Mouse (Mus musculus): ENCODE measurements around the gene Klk12. TPM values are rescaled to one million over a fixed set of nuclear protein-coding genes. Genes with fewer than 3 reads are reported as not detected.

Gene Klk12
- polyA plus RNA-seq (2015; fragmentation: Nextera tagmentation; extraction: Ambion mirVana), result 0.22 and 0.32 TPM in 2 replicates

DNA sequence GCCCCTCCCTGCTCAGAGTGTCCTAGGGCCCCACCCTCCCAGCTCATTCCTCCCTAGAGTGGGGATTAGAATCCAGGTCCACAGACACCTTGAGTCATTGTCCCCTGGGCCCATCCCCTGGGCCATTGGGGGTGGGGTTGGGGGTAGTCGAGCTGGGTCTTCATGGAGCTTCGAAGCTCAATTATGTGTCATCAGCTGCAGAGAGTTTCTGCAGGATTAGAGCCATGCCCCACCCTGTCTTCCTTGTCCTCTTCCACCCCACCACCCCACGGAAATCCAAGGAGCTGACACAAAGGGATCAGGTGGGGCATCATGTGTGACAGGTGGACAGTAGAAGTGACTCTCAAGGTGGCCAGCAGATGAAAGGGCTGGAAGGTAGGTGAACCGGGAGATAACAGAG is at the start of gene Klk12:
Klk12 (plus strand) TSS at position 301 of the 400 bp plus-strand sequence.
- no peak within 1 kb of the TSS for H3K27ac ChIP-seq
- no peaks in the 10 kb centered on the region for H3K27me3 ChIP-seq
- H3K4me3 ChIP-seq, result no peak within 1 kb of the TSS
- H3K9me3 ChIP-seq, result no peaks in the 10 kb centered on the region
- H3K9ac ChIP-seq, result no peak within 1 kb of the TSS
- no peaks in the 10 kb centered on the region for H3K36me3 ChIP-seq
- 80% methylated on average over 4 of the region's 4 CpGs for WGBS
- H3K4me1 ChIP-seq, result no peaks in the 10 kb centered on the region
- no peak for ATAC-seq (ENCODE audit: insufficient number of reproducible peaks, low FRiP score, low TSS enrichment, low read depth)
- no peak within 1 kb of the TSS for H3K4me2 ChIP-seq

DNA sequence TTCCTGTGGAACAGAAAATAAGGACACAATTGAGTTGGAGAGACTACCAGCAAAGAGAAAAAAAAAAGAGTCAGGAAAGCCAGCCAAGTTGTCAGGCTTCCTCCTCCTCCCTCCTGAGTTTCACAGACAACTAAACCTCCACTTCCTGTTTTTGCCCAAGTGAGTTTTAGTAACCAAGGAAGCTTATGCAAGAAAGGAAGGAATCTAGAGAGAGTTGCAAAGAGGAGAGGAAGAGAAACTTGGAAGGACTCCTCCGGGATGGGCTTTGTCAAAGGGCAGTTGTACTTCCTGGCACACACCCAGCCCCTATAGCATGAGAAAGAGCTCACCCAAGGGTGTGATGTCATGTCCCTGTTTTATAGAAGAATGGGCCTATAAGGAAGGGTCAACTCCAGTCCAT is 20.9 kb upstream of the Klk12 start:
- no peaks in the 10 kb centered on the region for H3K36me3 ChIP-seq
- H3K9me3 ChIP-seq, result no peaks in the 10 kb centered on the region
- no peaks in the 10 kb centered on the region for H3K4me1 ChIP-seq
- H3K27ac ChIP-seq, result no peak overlapping the region
- H3K27me3 ChIP-seq, result no peaks in the 10 kb centered on the region
- H3K4me2 ChIP-seq, result no peak overlapping the region
- H3K9ac ChIP-seq, result no peak overlapping the region
- no peak for ATAC-seq (ENCODE audit: insufficient number of reproducible peaks, low FRiP score, low TSS enrichment, low read depth)
- 74% methylated on average over 1 of the region's 1 CpGs for WGBS
- H3K4me3 ChIP-seq, result no peak overlapping the region

GRCm38 (mm10) chr7:43752806-43753205 is 15.9 kb upstream of the Klk12 start:
- Histone ChIP-seq H3K4me1 (no peaks in the 10 kb centered on the region), H3K27ac (no peak overlapping the region), H3K27me3 (no peaks in the 10 kb centered on the region), H3K9ac (no peak overlapping the region), H3K4me2 (no peak overlapping the region), H3K9me3 (no peaks in the 10 kb centered on the region), H3K36me3 (no peaks in the 10 kb centered on the region), H3K4me3 (no peak overlapping the region)
- 63% methylated on average over 2 of the region's 2 CpGs for WGBS
- ATAC-seq (ENCODE audit: insufficient number of reproducible peaks, low FRiP score, low TSS enrichment, low read depth), result no peak

DNA sequence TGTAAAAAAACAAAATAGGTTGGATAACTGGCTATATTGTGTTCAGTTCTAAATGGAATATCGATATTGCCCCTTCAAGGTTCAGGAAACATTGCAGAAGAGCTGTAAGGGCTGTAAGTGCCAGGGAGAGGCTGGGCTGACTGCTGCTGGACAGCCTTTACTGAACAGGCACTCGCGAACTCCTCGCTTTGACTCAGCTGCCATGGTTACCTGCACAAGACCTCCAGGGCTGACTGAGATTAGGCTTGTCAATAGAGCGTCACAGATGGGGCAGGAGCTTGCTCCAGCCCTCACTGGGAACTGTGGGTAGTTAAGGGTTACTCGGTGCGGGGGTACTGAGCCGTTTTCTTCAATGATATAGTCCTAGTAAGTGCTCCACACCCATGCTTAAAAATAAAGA is 2.2 kb upstream of the Klk12 start:
- H3K36me3 ChIP-seq, result no peaks in the 10 kb centered on the region
- no peaks in the 10 kb centered on the region for H3K27me3 ChIP-seq
- WGBS, result 54% methylated on average over 8 of the region's 8 CpGs
- no peaks in the 10 kb centered on the region for H3K4me1 ChIP-seq
- no peak overlapping the region for H3K4me3 ChIP-seq
- ATAC-seq (ENCODE audit: insufficient number of reproducible peaks, low FRiP score, low TSS enrichment, low read depth), result no peak
- no peak overlapping the region for H3K4me2 ChIP-seq
- no peak overlapping the region for H3K9ac ChIP-seq
- no peaks in the 10 kb centered on the region for H3K9me3 ChIP-seq
- no peak overlapping the region for H3K27ac ChIP-seq

DNA sequence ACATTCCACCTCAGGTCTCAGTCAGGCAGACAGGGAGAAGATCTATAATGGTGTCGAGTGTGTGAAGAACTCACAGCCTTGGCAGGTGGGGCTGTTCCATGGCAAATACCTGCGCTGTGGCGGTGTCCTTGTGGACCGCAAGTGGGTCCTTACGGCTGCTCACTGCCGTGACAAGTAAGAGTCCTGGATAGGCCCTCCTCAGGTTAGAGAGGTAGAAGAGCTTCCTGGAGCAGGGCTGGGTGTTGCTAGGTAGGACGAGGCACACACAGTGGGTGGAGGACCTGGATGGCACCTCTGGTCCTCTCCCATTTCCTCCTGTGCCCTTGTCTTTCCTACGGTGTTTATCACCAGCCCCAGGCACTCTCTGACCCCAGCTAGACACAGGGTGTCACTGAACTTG is 939 bp downstream of the Klk12 start:
- WGBS, result 89% methylated on average over 8 of the region's 8 CpGs
- no peak overlapping the region for H3K9ac ChIP-seq
- no peaks in the 10 kb centered on the region for H3K36me3 ChIP-seq
- no peaks in the 10 kb centered on the region for H3K9me3 ChIP-seq
- H3K4me3 ChIP-seq, result no peak overlapping the region
- 0 out of 2 replicates have a peak, but pooled peaks cover 2% of the 10 kb centered on the region for H3K4me1 ChIP-seq
- ATAC-seq (ENCODE audit: insufficient number of reproducible peaks, low FRiP score, low TSS enrichment, low read depth), result no peak
- no peaks in the 10 kb centered on the region for H3K27me3 ChIP-seq
- H3K4me2 ChIP-seq, result no peak overlapping the region
- no peak overlapping the region for H3K27ac ChIP-seq

GRCm38 (mm10) chr7:43770701-43771100 is 2.0 kb downstream of the Klk12 start:
- WGBS, result 91% methylated on average over 10 of the region's 10 CpGs
- H3K4me3 ChIP-seq, result no peak overlapping the region
- no peak overlapping the region for H3K4me2 ChIP-seq
- H3K9ac ChIP-seq, result no peak overlapping the region
- H3K36me3 ChIP-seq, result no peaks in the 10 kb centered on the region
- H3K4me1 ChIP-seq, result 0 out of 2 replicates have a peak, but pooled peaks cover 5% of the 10 kb centered on the region
- H3K9me3 ChIP-seq, result no peaks in the 10 kb centered on the region
- ATAC-seq (ENCODE audit: insufficient number of reproducible peaks, low FRiP score, low TSS enrichment, low read depth), result no peak
- H3K27ac ChIP-seq, result no peak overlapping the region
- H3K27me3 ChIP-seq, result no peaks in the 10 kb centered on the region

DNA sequence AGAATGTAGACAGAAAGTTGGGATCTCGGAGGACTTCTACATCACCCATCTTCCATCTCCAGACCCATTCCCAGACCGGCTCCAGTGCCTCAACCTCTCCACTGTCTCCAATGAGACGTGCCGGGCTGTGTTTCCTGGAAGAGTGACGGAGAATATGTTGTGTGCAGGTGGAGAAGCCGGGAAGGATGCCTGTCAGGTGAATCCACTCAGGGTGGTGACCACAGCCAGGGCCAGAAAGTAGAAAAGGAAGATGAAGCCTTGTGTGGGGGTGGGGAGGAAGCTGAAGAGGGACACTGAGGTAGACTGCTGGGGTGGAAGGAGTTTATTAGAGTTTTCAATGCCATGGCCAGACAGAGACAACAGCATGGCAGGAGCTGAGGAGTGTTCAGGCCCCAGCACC is 3.2 kb downstream of the Klk12 start:
- Histone ChIP-seq H3K36me3 (no peaks in the 10 kb centered on the region), H3K27ac (no peak overlapping the region), H3K4me2 (no peak overlapping the region), H3K27me3 (no peaks in the 10 kb centered on the region), H3K4me3 (no peak overlapping the region), H3K4me1 (0 out of 2 replicates have a peak, but pooled peaks cover 5% of the 10 kb centered on the region), H3K9ac (no peak overlapping the region), H3K9me3 (no peaks in the 10 kb centered on the region)
- no peak for ATAC-seq (ENCODE audit: insufficient number of reproducible peaks, low FRiP score, low TSS enrichment, low read depth)
- WGBS, result 91% methylated on average over 6 of the region's 6 CpGs

- no peak overlapping the region for H3K4me2 ChIP-seq
- 0 out of 2 replicates have a peak, but pooled peaks cover 5% of the 10 kb centered on the region for H3K4me1 ChIP-seq
- no peaks in the 10 kb centered on the region for H3K27me3 ChIP-seq
- H3K9me3 ChIP-seq, result no peaks in the 10 kb centered on the region
- H3K4me3 ChIP-seq, result no peak overlapping the region
- H3K36me3 ChIP-seq, result no peaks in the 10 kb centered on the region
- WGBS, result 80% methylated on average over 3 of the region's 3 CpGs
- ATAC-seq (ENCODE audit: insufficient number of reproducible peaks, low FRiP score, low TSS enrichment, low read depth), result no peak
- H3K27ac ChIP-seq, result no peak overlapping the region
- no peak overlapping the region for H3K9ac ChIP-seq
Measured at GRCm38 (mm10) chr7:43772901-43773300, 4.2 kb downstream of the Klk12 start.

DNA sequence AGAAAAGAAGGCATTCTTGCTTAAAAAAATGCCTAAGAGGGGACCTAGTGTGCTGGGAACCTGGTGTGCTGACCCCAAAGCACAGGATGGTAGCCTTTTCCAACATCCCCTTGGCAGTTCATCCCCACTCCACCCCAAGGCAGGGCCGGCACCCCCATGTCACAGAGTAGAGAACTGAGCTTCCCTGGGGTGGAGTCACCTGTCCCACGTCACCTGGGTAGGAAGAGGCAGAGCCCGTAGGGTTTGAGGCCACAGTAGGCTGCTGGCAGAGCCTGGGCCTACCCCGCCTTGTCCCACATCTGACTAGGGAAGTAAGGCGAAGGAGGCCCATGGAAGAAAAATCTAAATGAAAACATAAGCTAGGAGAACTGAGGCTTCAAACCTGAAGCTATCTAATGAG is 5.7 kb downstream of the Klk12 start, which contains the start of gene Klk11:
Klk11 (plus strand) TSS at position 241 of the 400 bp plus-strand sequence.
- no peak for ATAC-seq (ENCODE audit: insufficient number of reproducible peaks, low FRiP score, low TSS enrichment, low read depth)
- no peak within 1 kb of the TSS for H3K9ac ChIP-seq
- no peaks in the 10 kb centered on the region for H3K9me3 ChIP-seq
- no peaks in the 10 kb centered on the region for H3K36me3 ChIP-seq
- H3K27me3 ChIP-seq, result no peaks in the 10 kb centered on the region
- H3K27ac ChIP-seq, result peak within 1 kb of the TSS; percentile 61
- no peak within 1 kb of the TSS for H3K4me2 ChIP-seq
- H3K4me3 ChIP-seq, result no peak within 1 kb of the TSS
- WGBS, result 83% methylated on average over 5 of the region's 5 CpGs
- H3K4me1 ChIP-seq, result 0 out of 2 replicates have a peak, but pooled peaks cover 5% of the 10 kb centered on the region

DNA sequence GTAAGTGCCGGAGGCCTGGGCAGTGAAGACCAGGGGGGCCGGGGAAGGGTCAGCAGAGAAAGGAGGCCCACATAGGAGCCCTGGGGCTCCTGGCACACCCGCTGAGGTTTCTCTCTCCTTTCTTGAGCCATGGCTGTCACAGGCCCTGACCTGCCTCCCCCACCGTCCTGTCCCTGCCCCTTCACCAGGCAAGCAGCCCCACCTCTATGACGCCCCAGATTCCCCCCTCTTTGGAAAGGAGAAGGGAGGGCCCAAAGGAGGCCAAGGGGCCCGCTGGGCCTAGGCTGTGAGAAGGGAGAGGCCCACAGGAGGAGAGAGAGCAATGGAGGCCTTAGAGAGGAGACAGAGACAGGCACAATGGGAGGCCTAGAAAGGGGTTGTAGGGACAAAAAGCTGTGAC is 6.1 kb downstream of the Klk12 start:
- 49% methylated on average over 6 of the region's 6 CpGs for WGBS
- no peaks in the 10 kb centered on the region for H3K36me3 ChIP-seq
- H3K4me3 ChIP-seq, result no peak overlapping the region
- no peak for ATAC-seq (ENCODE audit: insufficient number of reproducible peaks, low FRiP score, low TSS enrichment, low read depth)
- H3K27me3 ChIP-seq, result no peaks in the 10 kb centered on the region
- H3K27ac ChIP-seq, result peak overlapping the region; percentile 61
- H3K4me1 ChIP-seq, result 0 out of 2 replicates have a peak, but pooled peaks cover 5% of the 10 kb centered on the region
- no peaks in the 10 kb centered on the region for H3K9me3 ChIP-seq
- no peak overlapping the region for H3K4me2 ChIP-seq
- H3K9ac ChIP-seq, result no peak overlapping the region

DNA sequence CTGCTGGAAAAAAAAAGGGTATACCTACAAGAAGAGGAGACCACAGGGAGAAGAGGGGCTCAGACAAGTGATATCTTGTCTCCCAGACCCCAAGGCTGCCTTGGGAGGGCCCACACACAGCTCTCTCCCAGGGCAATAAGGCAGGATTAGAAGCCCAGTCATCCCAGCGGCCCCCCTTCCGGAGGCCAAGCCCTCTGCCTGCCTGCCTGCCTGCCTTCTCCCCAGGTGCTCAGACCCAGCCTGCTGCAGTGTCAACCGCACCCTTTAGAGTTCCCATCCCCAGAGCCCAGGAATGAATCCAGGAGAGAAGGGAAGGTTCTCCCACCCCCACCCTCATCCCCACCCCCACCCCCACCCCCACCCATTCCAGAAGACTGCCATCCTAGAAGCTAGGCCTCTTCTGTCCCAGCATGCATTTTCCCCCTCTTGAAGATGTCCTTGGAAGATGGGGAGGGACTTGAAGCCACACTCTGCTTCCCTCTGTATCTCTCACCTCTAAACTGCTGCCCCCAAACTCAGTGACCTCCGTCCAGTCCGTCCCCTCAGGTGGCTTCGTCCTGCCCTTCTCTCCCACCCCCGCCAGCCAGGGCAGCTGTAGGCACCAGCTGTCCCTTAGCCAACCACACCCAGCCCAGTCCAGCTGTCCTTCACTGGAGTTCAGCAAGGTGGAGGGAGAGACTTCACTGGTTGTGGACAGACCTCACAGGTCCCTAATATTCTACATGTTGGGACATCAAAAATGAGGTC is 6.8 kb downstream of the Klk12 start:
- ATAC-seq (ENCODE audit: insufficient number of reproducible peaks, low FRiP score, low TSS enrichment, low read depth), result no peak; the same call in 1 of the 2 replicates
- H3K9ac ChIP-seq, result no peak overlapping the region
- whole genome bisulfite sequencing, result 46% methylated on average over 7 of the region's 7 CpGs
- H3K27ac ChIP-seq, result peak overlapping the region; percentile 61; the same call in 1 of the 2 replicates
- no peak overlapping the region for H3K4me3 ChIP-seq
- H3K36me3 ChIP-seq, result no peaks in the 10 kb centered on the region
- H3K4me1 ChIP-seq, result 0 out of 2 replicates have a peak, but pooled peaks cover 5% of the 10 kb centered on the region
- no peak overlapping the region for H3K4me2 ChIP-seq
- no peaks in the 10 kb centered on the region for H3K9me3 ChIP-seq
- no peaks in the 10 kb centered on the region for H3K27me3 ChIP-seq

DNA sequence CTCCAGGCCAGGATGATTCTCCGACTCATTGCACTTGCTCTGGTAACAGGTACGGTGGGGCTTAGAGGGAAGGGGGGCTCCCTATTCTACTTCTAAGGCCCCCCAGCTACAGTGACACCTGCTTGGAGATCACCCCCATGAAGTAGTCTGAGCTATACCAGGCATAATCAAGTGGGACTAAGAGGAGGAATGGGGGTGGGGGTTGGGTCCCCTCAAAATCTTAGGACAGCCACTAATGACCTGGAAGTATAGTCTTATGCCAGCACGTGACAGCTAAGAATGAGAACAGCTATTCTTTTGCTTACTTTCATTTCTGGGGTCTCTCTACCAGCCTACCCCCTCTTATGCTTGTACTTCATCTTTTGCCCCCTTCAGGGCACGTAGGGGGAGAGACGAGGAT is 7.8 kb downstream of the Klk12 start:
- ATAC-seq (ENCODE audit: insufficient number of reproducible peaks, low FRiP score, low TSS enrichment, low read depth), result no peak
- no peaks in the 10 kb centered on the region for H3K36me3 ChIP-seq
- no peaks in the 10 kb centered on the region for H3K27me3 ChIP-seq
- H3K4me2 ChIP-seq, result no peak overlapping the region
- no peak overlapping the region for H3K27ac ChIP-seq
- 70% methylated on average over 5 of the region's 5 CpGs for WGBS
- peaks cover 10% of the 10 kb centered on the region; the same call in 1 of the 2 replicates for H3K4me1 ChIP-seq
- H3K9me3 ChIP-seq, result no peaks in the 10 kb centered on the region
- H3K4me3 ChIP-seq, result no peak overlapping the region
- H3K9ac ChIP-seq, result no peak overlapping the region
